Mouse (Mus musculus) midbrain, postnatal 0 days (tissue): Measurements from ENCODE around the gene Vmn2r20. TPM values are rescaled to one million over a fixed set of nuclear protein-coding genes. Genes with fewer than 3 reads are reported as not detected.
"Not testable (repeated sequence)": the region's sequence is repeated elsewhere in the genome, so short reads cannot be mapped to it uniquely, and the experiment has no call there.

Source experiments
- ATAC-seq: fragments of 200-750 bp; cut with Nextera tagmentation; 2 replicates; pipeline ENCODE4 v1.8.0; 2017; ENCODE audit warnings: moderate number of reproducible peaks, mild to moderate bottlenecking, moderate TSS enrichment, moderate library complexity; ENCODE audit not compliant: low FRiP score
- DNase-seq: peaks from one replicate; pipeline ENCODE4 v3.0.0-alpha.2; 2015; ENCODE audit warnings: low spot score
- H3K27ac ChIP-seq: fragments of 300-500 bp; sonication (generic); 2 replicates; pipeline ENCODE4 v1.5.1; 2014; ENCODE audit warnings: low read depth, mild to moderate bottlenecking, low read length, mixed read lengths
- H3K27me3 ChIP-seq: fragments of 300-500 bp; sonication (generic); 2 replicates; pipeline ENCODE4 v1.6.1; 2014; ENCODE audit warnings: low read length, control low read depth, mixed read lengths; ENCODE audit not compliant: insufficient read depth
- H3K36me3 ChIP-seq: fragments of 300-500 bp; sonication (generic); 2 replicates; pipeline ENCODE4 v1.6.1; 2014; ENCODE audit warnings: low read length, control low read depth, mixed read lengths; ENCODE audit not compliant: insufficient read depth
- H3K4me1 ChIP-seq: fragments of 300-500 bp; sonication (generic); 2 replicates; pipeline ENCODE4 v1.6.1; 2014; ENCODE audit warnings: mild to moderate bottlenecking, control low read depth, antibody characterized with exemption, low read length, mixed read lengths; ENCODE audit not compliant: insufficient read depth
- H3K4me2 ChIP-seq: fragments of 300-500 bp; sonication (generic); 2 replicates; pipeline ENCODE4 v1.6.1; 2014; ENCODE audit warnings: low read depth, mild to moderate bottlenecking, low read length, mixed read lengths; ENCODE audit not compliant: poor library complexity, severe bottlenecking
- H3K4me3 ChIP-seq: fragments of 300-500 bp; sonication (generic); 2 replicates; pipeline ENCODE4 v1.5.1; 2014; ENCODE audit warnings: low read depth, mild to moderate bottlenecking, low read length, moderate library complexity
- H3K9ac ChIP-seq: fragments of 300-500 bp; sonication (generic); replicated peaks from 2 replicates; pipeline ENCODE4 v1.6.1; 2014; ENCODE audit warnings: mild to moderate bottlenecking, low read length, moderate library complexity, mixed read lengths; ENCODE audit not compliant: poor library complexity, severe bottlenecking
- H3K9me3 ChIP-seq: fragments of 300-500 bp; sonication (generic); 2 replicates; pipeline ENCODE4 v1.6.1; 2016; ENCODE audit warnings: low read length, control low read depth
- CTCF ChIP-seq: IDR thresholded peaks from 2 replicates; pipeline ENCODE4 v1.5.1; 2016; ENCODE audit warnings: antibody characterized with exemption, mild to moderate bottlenecking
- WGBS: fragments of 180-500 bp; shearing (Covaris S2); extraction: QIAGEN DNeasy Blood & Tissue Kit; methylation state at CpG from one replicate; pipeline ENCODE4 v1.1.7; 2014; 5-methylcytosine and 5-hydroxymethylcytosine counted together
- polyA plus RNA-seq: library from polyadenylated mRNA; unstranded; fragments of >200 nt; fragmentation: Nextera tagmentation; extraction: Ambion mirVana; gene quantifications from 2 replicates; pipeline ENCODE4 v1.2.1, GENCODE M21; 2015
- total RNA-seq: library from RNA; depleted of rRNA; stranded (reverse); fragments of >200 nt; gene quantifications from 2 replicates; pipeline ENCODE4 v1.2.3, GENCODE M21; 2014; rRNA removed

The Vmn2r20 gene
- total RNA-seq, result not detected in 2 replicates
- polyA plus RNA-seq, result not detected in 2 replicates

DNA sequence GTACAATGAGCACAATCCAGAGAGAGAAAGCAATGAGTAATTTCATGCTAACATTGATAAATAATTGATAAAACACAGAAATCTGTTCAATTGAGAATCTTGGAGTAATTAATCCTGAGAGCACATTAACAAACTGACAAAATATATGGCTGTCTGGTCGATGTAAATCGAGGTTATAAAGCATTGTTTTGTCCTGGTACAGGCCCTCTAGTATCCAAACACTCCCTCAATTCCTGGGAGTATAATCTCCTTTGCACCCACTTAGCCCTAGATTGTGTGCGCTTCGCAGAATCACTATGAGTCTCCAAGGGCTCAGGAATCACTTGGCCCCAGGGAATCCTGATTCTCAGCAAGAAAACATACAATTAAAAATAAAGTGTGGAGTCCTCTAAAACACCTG, at the start of gene Vmn2r20:
Vmn2r20 (minus strand) TSS at position 101 of the 400 bp plus-strand sequence.
- H3K36me3 ChIP-seq, H3K27me3 ChIP-seq, DNase-seq, H3K9ac ChIP-seq, H3K4me1 ChIP-seq, H3K9me3 ChIP-seq, H3K4me2 ChIP-seq, H3K27ac ChIP-seq, H3K4me3 ChIP-seq, ATAC-seq: not testable (repeated sequence)
- WGBS, result no CpG with 5 or more reads among the region's 4 CpGs

- H3K27me3 ChIP-seq, H3K27ac ChIP-seq, H3K9ac ChIP-seq, H3K4me2 ChIP-seq, H3K4me3 ChIP-seq, H3K36me3 ChIP-seq, H3K9me3 ChIP-seq, ATAC-seq, DNase-seq, H3K4me1 ChIP-seq: not testable (repeated sequence)
- no CpG with 5 or more reads among the region's 1 CpGs for WGBS
Observed at GRCm38 (mm10) chr6:123424413-123424812, 6.5 kb upstream of the Vmn2r20 start.

GRCm38 (mm10) chr6:123406918-123407665, 10.8 kb downstream of the Vmn2r20 start:
- H3K36me3 ChIP-seq, H3K4me1 ChIP-seq, H3K9ac ChIP-seq, H3K4me2 ChIP-seq, H3K9me3 ChIP-seq, ATAC-seq, H3K4me3 ChIP-seq, H3K27me3 ChIP-seq, DNase-seq, H3K27ac ChIP-seq: not testable (repeated sequence)
- no CpG with 5 or more reads among the region's 8 CpGs for WGBS

GRCm38 (mm10) chr6:123388824-123389223, 29.1 kb downstream of the Vmn2r20 start:
- H3K9me3 ChIP-seq, H3K4me1 ChIP-seq, H3K9ac ChIP-seq, H3K36me3 ChIP-seq, ATAC-seq, H3K4me2 ChIP-seq, H3K4me3 ChIP-seq, H3K27me3 ChIP-seq, DNase-seq, H3K27ac ChIP-seq: not testable (repeated sequence)

DNA sequence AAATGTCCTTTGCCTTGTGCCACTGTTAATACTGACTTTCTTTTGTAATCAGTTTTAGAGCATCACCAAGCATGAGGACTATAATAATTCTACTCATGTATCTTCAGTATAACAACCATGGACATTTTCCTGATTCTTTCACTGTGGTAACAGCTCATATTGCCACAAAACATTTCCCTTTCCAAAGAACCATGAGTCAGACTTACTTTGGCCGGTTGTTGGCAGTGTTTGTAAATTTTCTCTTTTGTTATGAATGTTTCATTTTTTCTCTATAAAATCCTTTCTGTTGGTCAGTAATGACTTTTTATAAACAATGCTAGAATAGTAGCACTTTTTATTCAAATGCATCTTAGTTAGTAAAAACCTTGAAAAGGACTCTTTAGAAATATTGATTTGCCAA, 71.8 kb downstream of the Vmn2r20 start:
- WGBS, result 95% methylated on average over 1 of the region's 1 CpGs
- Histone ChIP-seq H3K4me2 (no peak overlapping the region), H3K4me1 (no peaks in the 10 kb centered on the region), H3K36me3 (no peaks in the 10 kb centered on the region), H3K9ac (no peak overlapping the region), H3K27me3 (no peaks in the 10 kb centered on the region), H3K4me3 (no peak overlapping the region), H3K9me3 (no peaks in the 10 kb centered on the region), H3K27ac (no peak overlapping the region)
- DNase-seq, result no peak
- no peak for TF ChIP-seq CTCF
- no peak for ATAC-seq

GRCm38 (mm10) chr6:123340093-123340492, 77.8 kb downstream of the Vmn2r20 start:
- H3K36me3 ChIP-seq, result no peaks in the 10 kb centered on the region
- no peak overlapping the region for H3K9ac ChIP-seq
- TF ChIP-seq CTCF, result peak; percentile 72
- H3K4me3 ChIP-seq, result no peak overlapping the region
- no peak overlapping the region for H3K27ac ChIP-seq
- H3K27me3 ChIP-seq, result no peaks in the 10 kb centered on the region
- H3K4me2 ChIP-seq, result no peak overlapping the region
- no peaks in the 10 kb centered on the region for H3K9me3 ChIP-seq
- 0 out of 2 replicates have a peak, but pooled peaks have one; percentile 34 for ATAC-seq
- no peaks in the 10 kb centered on the region for H3K4me1 ChIP-seq
- peak; percentile 49 for DNase-seq
